Mouse (Mus musculus) stomach, postnatal 0 days (tissue): ENCODE measurements around the gene Vmn1r197.
"Not testable (repeated sequence)": the region's sequence is repeated elsewhere in the genome, so short reads cannot be mapped to it uniquely, and the experiment has no call there.

Source experiments
- CTCF ChIP-seq: IDR thresholded peaks from 2 replicates; pipeline ENCODE4 v1.5.1; 2016; ENCODE audit warnings: antibody characterized with exemption, low read depth, mild to moderate bottlenecking, moderate library complexity
- EP300 ChIP-seq: optimal IDR thresholded peaks from 2 replicates; pipeline ENCODE3; 2016; ENCODE audit warnings: antibody characterized with exemption

DNA sequence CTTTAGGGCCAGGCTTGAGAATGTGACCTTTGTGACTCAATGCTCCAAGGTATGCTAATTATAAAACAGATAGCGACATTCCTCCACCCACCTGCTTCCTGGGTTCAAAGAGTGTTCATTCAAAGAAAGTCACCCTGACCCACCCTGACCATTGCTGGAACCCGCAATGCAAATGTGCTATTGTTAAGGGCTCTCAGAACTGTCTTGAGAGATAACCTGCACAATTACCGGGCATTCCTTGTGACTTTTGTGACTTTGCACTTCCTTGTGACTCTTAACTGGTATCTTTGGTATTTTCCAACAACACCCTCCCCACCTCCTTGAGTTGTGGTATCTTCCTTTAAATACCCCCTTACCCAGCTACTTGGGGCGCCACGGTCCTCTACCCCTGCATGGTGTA, 16.3 kb upstream of the Vmn1r197 start:
- not testable (repeated sequence) for TF ChIP-seq CTCF, EP300
